Mouse (Mus musculus) fibroblast of lung, adult 2 months (primary cell): ENCODE measurements around the gene Timp4.

Source experiments
- DNase-seq: peaks from one replicate; pipeline ENCODE4 v3.0.0-alpha.2; 2011; ENCODE audit warnings: low read depth

Gene Timp4

DNA sequence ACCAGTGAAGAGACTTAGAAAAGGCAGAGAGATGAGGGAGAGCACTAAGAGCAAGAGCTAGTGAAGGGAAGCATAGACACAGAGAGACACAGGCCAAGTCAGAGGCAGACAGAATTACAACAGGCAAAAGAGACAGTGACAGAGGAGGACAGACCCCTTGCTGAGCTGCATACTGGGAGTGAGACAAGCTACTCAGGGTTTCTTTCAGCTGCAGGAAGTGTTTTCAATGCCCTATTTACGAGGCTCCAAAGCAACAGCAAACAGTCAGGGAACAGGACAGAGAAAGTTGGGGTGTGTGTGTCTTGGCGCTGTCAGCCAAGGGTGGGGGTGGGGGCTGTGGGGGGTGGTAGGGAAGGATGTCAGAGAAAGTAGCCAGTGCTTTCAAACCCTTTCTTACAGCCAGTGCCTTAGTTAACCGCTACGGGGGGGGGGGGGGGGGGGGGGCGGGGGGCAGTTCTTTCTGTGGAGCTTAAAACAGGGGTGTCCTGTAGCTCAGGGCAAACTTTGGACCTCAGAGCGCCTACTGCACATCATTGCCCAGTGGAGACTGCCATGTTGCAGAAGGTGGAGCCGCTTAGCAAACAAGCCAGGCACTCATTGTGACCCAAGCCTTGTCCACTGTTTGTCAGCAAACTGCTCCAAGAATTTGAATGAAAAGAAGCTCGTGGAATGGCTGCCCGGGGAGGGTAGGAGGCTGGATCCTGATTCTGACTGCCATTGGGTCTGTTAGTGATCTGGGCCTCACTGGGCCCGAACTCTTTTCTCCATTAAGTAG is at the start of gene Timp4:
TSS of gene Timp4 (minus strand) at position 107 of the 775 bp plus-strand sequence.
- DNase-seq: no peak

GRCm38 (mm10) chr6:115293877-115294276 is 41.9 kb upstream of the Timp4 start:
- no peak for DNase-seq

DNA sequence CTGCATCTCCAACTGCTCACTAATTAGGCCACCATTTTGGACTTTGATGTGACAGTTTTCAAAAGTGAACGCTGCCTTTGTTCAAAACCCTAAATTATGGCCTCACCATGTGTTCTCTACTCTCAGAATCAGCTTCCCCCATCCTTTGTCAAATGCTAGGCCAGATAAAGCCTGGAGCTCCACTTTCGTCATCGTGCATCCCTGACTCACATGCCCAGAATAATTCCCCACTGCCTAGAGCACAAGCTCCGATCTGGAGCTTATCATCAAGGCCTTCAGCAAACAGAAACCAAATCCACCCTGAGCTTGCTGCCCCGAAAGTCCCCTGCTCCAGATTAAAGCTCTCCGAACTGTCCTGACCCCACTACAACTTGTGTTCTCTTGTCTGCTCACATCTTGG is 40.6 kb upstream of the Timp4 start:
- no peak for DNase-seq

DNA sequence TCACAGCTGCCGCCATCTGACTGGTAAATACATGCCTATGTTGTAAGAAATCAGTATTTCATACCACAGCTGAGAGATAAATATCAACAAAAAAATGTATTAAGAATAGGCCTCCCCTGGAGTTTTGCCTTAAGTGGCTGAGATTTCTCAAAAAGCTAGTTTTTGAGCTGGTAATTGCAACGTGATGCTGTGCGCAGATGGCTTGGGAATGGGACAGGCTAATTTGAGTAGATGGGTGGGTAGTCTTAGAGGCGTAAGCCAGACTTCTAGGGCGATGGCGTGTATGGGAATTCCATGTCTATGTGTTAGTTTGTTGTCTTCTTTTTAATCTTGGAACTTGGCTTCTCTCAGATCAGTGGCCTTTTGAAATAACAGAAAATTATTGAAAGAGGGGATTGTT is 39.8 kb upstream of the Timp4 start:
- no peak for DNase-seq

- DNase-seq: no peak
Measured at GRCm38 (mm10) chr6:115291068-115291467, 39.1 kb upstream of the Timp4 start.

GRCm38 (mm10) chr6:115290561-115290960 is 38.6 kb upstream of the Timp4 start:
- no peak for DNase-seq

DNA sequence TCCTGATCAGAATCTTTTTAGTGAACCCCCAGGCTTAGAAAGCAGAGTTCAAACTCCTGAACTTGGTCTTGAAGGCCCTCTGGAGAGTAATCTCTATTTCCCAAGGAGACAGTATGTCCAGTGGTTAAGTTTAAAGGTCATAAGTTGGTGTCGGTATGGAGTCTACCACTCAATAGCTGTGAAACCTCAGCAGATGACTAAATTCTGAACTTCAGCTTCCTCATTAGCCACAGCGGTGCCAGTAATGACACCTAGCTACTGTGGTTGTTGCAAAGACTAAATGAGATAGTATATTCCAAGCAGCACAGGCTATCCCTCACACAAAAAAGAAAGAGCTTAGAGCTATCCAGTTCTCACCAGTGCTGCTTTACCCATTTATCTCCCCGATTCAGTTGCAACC is 36.2 kb upstream of the Timp4 start:
- DNase-seq: no peak

DNA sequence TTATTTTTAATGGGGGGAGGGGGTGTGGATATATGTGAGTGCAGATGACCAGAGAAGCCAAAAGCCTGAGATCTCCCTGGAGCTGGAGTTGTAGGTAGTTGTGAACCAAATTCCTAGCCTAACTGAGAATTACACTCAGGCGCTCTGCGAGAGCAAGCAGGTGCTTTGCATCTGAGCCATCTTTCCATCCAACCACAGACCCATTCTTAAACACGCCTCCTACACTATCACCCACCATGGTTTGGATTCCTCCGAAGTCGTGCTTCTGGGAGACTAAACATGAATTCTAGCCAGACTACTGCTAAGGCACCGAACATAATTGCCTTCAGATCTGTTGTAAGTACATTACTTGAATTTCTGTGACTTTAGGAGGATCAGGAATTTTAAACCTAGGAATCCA is 34.4 kb upstream of the Timp4 start:
- DNase-seq: no peak

DNA sequence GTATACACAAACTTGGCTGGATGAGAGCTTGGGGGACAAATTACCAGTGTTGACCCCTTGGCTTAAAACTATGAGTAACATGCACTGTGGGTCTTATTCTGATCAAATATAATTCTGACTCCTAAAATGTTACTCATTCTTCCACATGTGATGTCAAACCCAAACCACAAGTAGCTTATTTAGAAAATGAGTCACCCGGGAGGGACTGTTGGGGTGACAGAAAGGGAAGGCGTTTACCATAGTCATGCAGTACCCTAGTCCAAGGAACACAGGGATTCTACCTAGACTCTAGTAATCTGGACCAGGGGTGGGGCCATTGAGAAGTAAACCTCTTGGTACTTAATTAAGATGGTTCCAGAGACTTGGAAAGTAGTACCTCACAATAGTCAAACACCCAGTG is 32.1 kb upstream of the Timp4 start:
- DNase-seq: peak; percentile 56

- DNase-seq: no peak
Measured at GRCm38 (mm10) chr6:115279639-115280038, 27.6 kb upstream of the Timp4 start.

- no peak for DNase-seq
Measured at GRCm38 (mm10) chr6:115278086-115278485, 26.1 kb upstream of the Timp4 start.

DNA sequence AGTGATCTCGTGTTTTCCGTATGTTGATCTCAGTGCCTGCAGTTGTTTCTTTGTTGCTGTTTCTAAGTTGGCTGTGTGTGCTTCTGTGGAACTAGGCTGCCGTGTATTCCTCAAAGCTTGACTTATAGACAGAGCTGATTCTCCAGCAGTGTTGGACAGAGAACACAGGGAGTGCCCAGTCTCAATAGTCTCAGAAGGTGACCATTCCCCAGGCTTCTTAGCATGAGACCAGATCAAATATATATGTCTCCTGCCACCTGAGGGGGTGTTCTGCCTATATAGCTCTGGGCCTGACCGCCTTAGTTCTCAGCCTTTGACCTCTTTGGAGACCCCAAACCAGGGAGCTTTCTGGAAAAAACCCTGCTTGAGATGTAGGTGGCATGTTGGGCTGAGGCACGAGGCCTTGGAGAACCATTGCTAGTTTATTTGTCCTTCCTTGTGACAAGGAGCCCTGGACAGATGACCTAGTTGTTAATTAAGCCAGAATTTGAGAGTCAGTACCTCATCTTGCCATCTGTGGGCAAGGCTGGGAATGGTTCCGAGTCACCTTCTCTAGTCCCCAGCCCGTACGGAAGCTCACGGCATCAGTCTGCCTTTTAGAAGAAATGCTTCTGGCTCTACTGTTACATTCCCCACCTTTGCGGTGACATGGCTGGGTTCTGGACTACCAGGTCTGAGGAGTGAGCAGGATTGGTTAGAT is 23.3 kb upstream of the Timp4 start:
- no peak for DNase-seq

DNA sequence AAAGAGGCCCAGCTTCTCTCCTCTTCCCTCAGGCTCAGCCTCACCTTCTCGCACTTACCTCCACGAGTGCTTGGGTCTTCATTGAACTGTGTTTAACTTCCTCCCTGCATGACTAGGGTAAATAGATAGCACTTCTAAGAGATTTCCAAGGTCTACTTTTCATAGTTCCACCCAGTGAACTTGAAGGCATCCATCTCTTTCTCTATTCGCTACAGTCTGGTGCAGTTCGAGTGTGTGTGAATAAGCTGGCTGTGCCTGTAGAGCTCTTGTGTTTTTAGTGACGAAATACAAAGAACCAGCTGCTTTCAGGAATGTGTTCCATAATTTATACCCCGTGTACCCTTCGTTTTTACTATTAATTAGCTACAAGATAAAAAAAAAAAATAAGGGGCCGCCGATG is 22.7 kb upstream of the Timp4 start:
- DNase-seq: no peak

- DNase-seq: no peak
Measured at GRCm38 (mm10) chr6:115273346-115273745, 21.3 kb upstream of the Timp4 start.

DNA sequence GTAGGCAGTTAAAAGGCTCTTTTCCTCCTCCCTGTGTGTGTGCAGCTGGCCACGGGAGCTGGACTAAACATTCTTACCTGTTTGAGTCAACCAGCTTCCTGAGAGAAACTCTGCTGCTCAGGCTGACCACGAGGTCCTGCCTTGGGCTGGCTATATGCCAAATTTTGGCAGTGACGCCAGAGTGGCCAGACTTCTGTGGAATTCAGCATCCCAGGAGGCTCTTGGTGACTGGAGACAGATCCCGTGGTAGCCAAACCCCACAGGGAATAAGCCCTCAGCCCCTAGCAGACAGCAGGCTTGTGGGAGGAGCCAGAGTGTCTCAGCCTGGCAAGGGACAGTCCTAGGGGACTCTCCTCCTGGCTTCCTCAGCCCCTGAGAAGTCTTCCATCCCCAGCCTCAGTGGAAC is 19.9 kb upstream of the Timp4 start:
- peak; percentile 84 for DNase-seq

GRCm38 (mm10) chr6:115271326-115271725 is 19.3 kb upstream of the Timp4 start:
- no peak for DNase-seq

GRCm38 (mm10) chr6:115270085-115270484 is 18.1 kb upstream of the Timp4 start:
- no peak for DNase-seq

- DNase-seq: no peak
Measured at GRCm38 (mm10) chr6:115269561-115269960, 17.6 kb upstream of the Timp4 start.

GRCm38 (mm10) chr6:115268551-115269385 is 16.8 kb upstream of the Timp4 start:
- DNase-seq: no peak

- peak; percentile 60 for DNase-seq
Measured at GRCm38 (mm10) chr6:115267916-115268315, 15.9 kb upstream of the Timp4 start.

DNA sequence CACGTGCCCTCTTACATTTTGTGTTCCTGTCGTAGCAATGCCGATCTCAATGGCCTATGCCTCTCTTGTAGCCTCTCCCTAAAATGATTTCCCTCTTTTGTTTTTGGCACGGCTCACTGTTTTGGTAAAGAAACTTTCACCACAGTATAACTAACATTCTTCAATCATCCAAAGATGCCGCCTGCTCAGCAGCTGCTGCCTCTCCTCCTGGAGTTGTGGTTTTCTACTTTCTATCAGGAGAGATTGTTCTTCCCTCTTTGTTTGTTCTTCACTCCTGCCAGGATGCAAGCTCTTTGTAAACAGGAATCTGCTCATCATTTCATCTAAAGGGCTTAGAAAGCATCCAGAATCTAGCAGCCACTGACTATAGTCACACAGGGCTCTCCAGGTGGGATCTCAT is 14.8 kb upstream of the Timp4 start:
- no peak for DNase-seq

DNA sequence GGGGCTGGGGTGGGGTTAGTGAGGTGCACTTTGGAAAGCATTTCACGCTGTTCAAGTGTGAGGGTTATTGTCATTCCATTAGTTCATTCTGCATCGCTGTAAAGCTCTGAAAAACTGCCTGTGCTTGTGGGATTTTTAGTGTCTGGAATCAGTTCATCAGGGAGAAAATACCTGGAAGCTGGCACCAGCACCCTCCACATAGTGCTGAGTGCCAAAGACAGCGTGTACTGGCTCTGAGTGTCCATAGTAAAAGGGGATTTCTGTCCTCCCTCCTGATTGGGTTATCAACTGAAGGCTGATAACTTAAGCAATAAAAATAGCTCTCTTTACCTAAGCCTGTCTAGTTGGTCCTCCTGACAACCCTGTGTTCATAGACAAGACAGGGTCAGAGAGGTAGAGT is 8.5 kb upstream of the Timp4 start:
- no peak for DNase-seq

GRCm38 (mm10) chr6:115255171-115255570 is 3.2 kb upstream of the Timp4 start:
- no peak for DNase-seq
